9 mouse cellular contexts compared by ENCODE assay signal in genomic region chr1:163313921-163314725, GRCm38 (mm10). TPM values are rescaled to one million over a fixed set of nuclear protein-coding genes. Genes with fewer than 3 reads are reported as not detected.
A peak's percentile ranks its signal among the peaks of the same experiment; 100 is the strongest.
DNase-seq lines count a peak whose midpoint lies in the region; ATAC-seq and TF ChIP-seq lines count a peak whose summit lies in the region.
"Had no signal": no experiment of that assay in that cellular context is flagged by ENCODE, and none has a peak within 500 bp of the region (broad histone marks: within the 10 kb centered on the region; RNA-seq: fewer than 3 reads in every experiment).

No protein-coding gene starts in this region.

- DNase-seq in lung, embryonic 14.5 days = peak; percentile 67
- no peak for DNase-seq in lung, adult 2 months
- peak; percentile 27 for DNase-seq in kidney, postnatal 14 days
- no peak for DNase-seq in thymus, adult 2 months
- no peak for DNase-seq in layer of hippocampus, postnatal 25 days (ENCODE audit: extremely low spot score in 1 of 2, low spot score in 1 of 2)
- no peak for DNase-seq in spleen, postnatal 4 days (ENCODE audit: low spot score in 2 of 2)

- ATAC-seq in lung, embryonic 14.5 days (ENCODE audit: insufficient read depth) = peak; percentile 14; the same call in 1 of the 2 replicates
- ATAC-seq in heart, embryonic 13.5 days (ENCODE audit: extremely low read depth, insufficient number of reproducible peaks, low FRiP score, low TSS enrichment) = no peak
- ATAC-seq in neural tube, embryonic 12.5 days (ENCODE audit: low FRiP score, low read depth) = no peak

- 1% methylated on average over 21 of the region's 21 CpGs for WGBS in lung, embryonic 14.5 days
- WGBS in lung, adult 2 months = 3% methylated on average over 21 of the region's 21 CpGs
- WGBS in heart, embryonic 13.5 days = under 1% methylated on average over 21 of the region's 21 CpGs
- WGBS in neural tube, embryonic 12.5 days = under 1% methylated on average over 21 of the region's 21 CpGs
- WGBS in thymus, adult 2 months = 5% methylated on average over 21 of the region's 21 CpGs

- peak overlapping the region; percentile 57 for H3K4me3 ChIP-seq in lung, embryonic 14.5 days (ENCODE audit: low read depth, low read length)
- H3K4me3 ChIP-seq in lung, adult 2 months (replicated peaks; ENCODE audit: extremely low read depth, low read depth, low read length) = no peak overlapping the region
- peak overlapping the region; percentile 73 for H3K4me3 ChIP-seq in heart, embryonic 13.5 days
- H3K4me3 ChIP-seq in neural tube, embryonic 12.5 days = peak overlapping the region; percentile 41
- H3K4me3 ChIP-seq in thymus, adult 2 months (ENCODE audit: control insufficient read depth, insufficient read depth, low read length) = no peak overlapping the region

- H3K4me1 ChIP-seq in lung, embryonic 14.5 days (ENCODE audit: insufficient read depth) = 0 out of 2 replicates have a peak, but pooled peaks cover 10% of the 10 kb centered on the region
- H3K4me1 ChIP-seq in lung, adult 2 months (ENCODE audit: control insufficient read depth, insufficient read depth, low read length) = no peaks in the 10 kb centered on the region
- H3K4me1 ChIP-seq in heart, embryonic 13.5 days = peaks cover 32% of the 10 kb centered on the region
- H3K4me1 ChIP-seq in neural tube, embryonic 12.5 days = peaks cover 28% of the 10 kb centered on the region
- H3K4me1 ChIP-seq in thymus, adult 2 months (replicated peaks; ENCODE audit: control insufficient read depth, insufficient read depth, low read length) = no peaks in the 10 kb centered on the region

- H3K27me3 ChIP-seq in lung, embryonic 14.5 days (ENCODE audit: insufficient read depth, low read length) = peaks cover 58% of the 10 kb centered on the region
- peaks cover 70% of the 10 kb centered on the region for H3K27me3 ChIP-seq in heart, embryonic 13.5 days (replicated peaks)
- H3K27me3 ChIP-seq in neural tube, embryonic 12.5 days (replicated peaks) = peaks cover 83% of the 10 kb centered on the region
- peaks cover 10% of the 10 kb centered on the region; the same call in 1 of the 2 replicates for H3K27me3 ChIP-seq in thymus, adult 2 months (ENCODE audit: control insufficient read depth, insufficient read depth, low read length)

- H3K27ac ChIP-seq in lung, embryonic 14.5 days (ENCODE audit: low read depth) = peak overlapping the region; percentile 80
- H3K27ac ChIP-seq in heart, embryonic 13.5 days (replicated peaks) = peak overlapping the region; percentile 58
- no peak overlapping the region for H3K27ac ChIP-seq in neural tube, embryonic 12.5 days
- no peak overlapping the region for H3K27ac ChIP-seq in thymus, adult 2 months (ENCODE audit: control insufficient read depth, insufficient read depth, low read length)

- no peak for TF ChIP-seq POLR2A in lung, adult 2 months (IDR thresholded peaks at IDR 0.05; ENCODE audit: borderline replicate concordance, extremely low read depth, low read depth, low read length)
- no peak for TF ChIP-seq POLR2A in thymus, adult 2 months (IDR thresholded peaks at IDR 0.05; ENCODE audit: control insufficient read depth, extremely low read depth, insufficient read depth, low read length, poor library complexity)

- TF ChIP-seq CTCF in lung, embryonic 14.5 days (IDR thresholded peaks at IDR 0.05; ENCODE audit: low read depth) = no peak
- no peak for TF ChIP-seq CTCF in lung, adult 2 months (IDR thresholded peaks at IDR 0.05; ENCODE audit: insufficient read depth, low read length)
- no peak for TF ChIP-seq CTCF in thymus, adult 2 months (IDR thresholded peaks at IDR 0.05; ENCODE audit: borderline replicate concordance, control insufficient read depth, extremely low read depth, insufficient read depth, low read length, poor library complexity)

- H3K9me3 ChIP-seq in lung, embryonic 14.5 days (ENCODE audit: low read depth, low read length) = no peaks in the 10 kb centered on the region
- H3K9me3 ChIP-seq in heart, embryonic 13.5 days = no peaks in the 10 kb centered on the region
- no peaks in the 10 kb centered on the region for H3K9me3 ChIP-seq in neural tube, embryonic 12.5 days

- no peaks in the 10 kb centered on the region for H3K36me3 ChIP-seq in lung, embryonic 14.5 days (ENCODE audit: insufficient read depth)
- no peaks in the 10 kb centered on the region for H3K36me3 ChIP-seq in heart, embryonic 13.5 days
- no peaks in the 10 kb centered on the region for H3K36me3 ChIP-seq in neural tube, embryonic 12.5 days
- H3K36me3 ChIP-seq in thymus, adult 2 months (ENCODE audit: control insufficient read depth, insufficient read depth, low read length) = no peaks in the 10 kb centered on the region

- peak overlapping the region; percentile 88 for H3K4me2 ChIP-seq in lung, embryonic 14.5 days
- peak overlapping the region; percentile 97 for H3K4me2 ChIP-seq in heart, embryonic 13.5 days
- peak overlapping the region; percentile 68 for H3K4me2 ChIP-seq in neural tube, embryonic 12.5 days (replicated peaks)

- peak overlapping the region; percentile 30 for H3K9ac ChIP-seq in lung, embryonic 14.5 days
- peak overlapping the region; percentile 86 for H3K9ac ChIP-seq in heart, embryonic 13.5 days
- H3K9ac ChIP-seq in neural tube, embryonic 12.5 days = no peak overlapping the region

RNA-seq across cellular contexts. Expression of gene Prrx1, which starts 0.6 kb away (rescaled TPM):
- 7.7 and 7.8 TPM in 2 replicates for polyA plus RNA-seq in lung, embryonic 14.5 days (2014; fragmentation: Nextera tagmentation; extraction: Ambion mirVana)
- polyA plus RNA-seq in lung, adult 2 months (2012; rRNA removed) = 2.9 and 6.4 TPM in 2 replicates
- polyA plus RNA-seq in heart, embryonic 13.5 days (2015; fragmentation: Nextera tagmentation; extraction: Ambion mirVana) = 6.4 and 8.2 TPM in 2 replicates
- 20.7 and 22.1 TPM in 2 replicates for polyA plus RNA-seq in neural tube, embryonic 12.5 days (2016; fragmentation: Nextera tagmentation; extraction: Ambion mirVana)
- 1.9 TPM in 2 replicates for polyA plus RNA-seq in thymus, adult 2 months (2012; rRNA removed)
- 1 to 10 TPM; 5.3 to 6.6 TPM for total RNA-seq in layer of hippocampus, postnatal 25 days (2021)
- total RNA-seq: MEL had no signal

Comparison
In these comparisons a context has a peak if more than half of its experiments do, and no peak if none do; other contexts are left out.
1. DNase-seq: peak in lung, embryonic 14.5 days (single experiment) and kidney, postnatal 14 days (single experiment); none in lung, adult 2 months (single experiment), thymus, adult 2 months (single experiment), layer of hippocampus, postnatal 25 days (0 of 2) and spleen, postnatal 4 days (0 of 2).
2. H3K4me3 ChIP-seq: peak in lung, embryonic 14.5 days (single experiment), heart, embryonic 13.5 days (single experiment) and neural tube, embryonic 12.5 days (single experiment); none in lung, adult 2 months (single experiment) and thymus, adult 2 months (single experiment).
3. H3K27ac ChIP-seq: peak in lung, embryonic 14.5 days (single experiment) and heart, embryonic 13.5 days (single experiment); none in neural tube, embryonic 12.5 days (single experiment) and thymus, adult 2 months (single experiment).
4. Peak in every context shown above with its lines, with median percentiles within 50 percentile points of each other: H3K4me2 ChIP-seq.